Mouse (Mus musculus) hindbrain, postnatal 0 days (tissue): ENCODE measurements around the gene Adh6b. TPM values are rescaled to one million over a fixed set of nuclear protein-coding genes. Genes with fewer than 3 reads are reported as not detected.

Source experiments
- ATAC-seq: fragments of 200-750 bp; cut with Nextera tagmentation; 2 replicates; pipeline ENCODE4 v1.8.0; 2017; ENCODE audit warnings: mild to moderate bottlenecking, moderate TSS enrichment, moderate library complexity
- DNase-seq: peaks from one replicate; pipeline ENCODE4 v3.0.0-alpha.2; 2015; ENCODE audit warnings: low spot score
- H3K27ac ChIP-seq: fragments of 300-500 bp; sonication (generic); 2 replicates; pipeline ENCODE4 v1.5.1; 2014; ENCODE audit warnings: mild to moderate bottlenecking
- H3K27me3 ChIP-seq: fragments of 300-500 bp; sonication (generic); 2 replicates; pipeline ENCODE4 v1.6.1; 2014; ENCODE audit warnings: low read length, mixed read lengths; ENCODE audit not compliant: insufficient read depth
- H3K36me3 ChIP-seq: fragments of 300-500 bp; sonication (generic); 2 replicates; pipeline ENCODE4 v1.6.1; 2014; ENCODE audit warnings: low read length, mixed read lengths; ENCODE audit not compliant: insufficient read depth
- H3K4me1 ChIP-seq: fragments of 300-500 bp; sonication (generic); 2 replicates; pipeline ENCODE4 v1.6.1; 2014; ENCODE audit warnings: antibody characterized with exemption, low read length, mixed read lengths; ENCODE audit not compliant: insufficient read depth
- H3K4me2 ChIP-seq: fragments of 300-500 bp; sonication (generic); 2 replicates; pipeline ENCODE4 v1.6.1; 2014; ENCODE audit warnings: low read depth, mild to moderate bottlenecking, low read length, moderate library complexity, mixed read lengths
- H3K4me3 ChIP-seq: fragments of 300-500 bp; sonication (generic); 2 replicates; pipeline ENCODE4 v1.5.1; 2014; ENCODE audit warnings: low read length
- H3K9ac ChIP-seq: fragments of 300-500 bp; sonication (generic); replicated peaks from 2 replicates; pipeline ENCODE4 v1.6.1; 2014; ENCODE audit warnings: mild to moderate bottlenecking, low read length, moderate library complexity, mixed read lengths
- H3K9me3 ChIP-seq: fragments of 300-500 bp; sonication (generic); 2 replicates; pipeline ENCODE4 v1.6.1; 2016; ENCODE audit warnings: low read length, mixed read lengths
- CTCF ChIP-seq: IDR thresholded peaks from 2 replicates; pipeline ENCODE4 v1.5.1; 2016; ENCODE audit warnings: antibody characterized with exemption, control low read depth, low read depth
- WGBS: fragments of 180-500 bp; shearing (Covaris S2); extraction: QIAGEN DNeasy Blood & Tissue Kit; methylation state at CpG from one replicate; pipeline ENCODE4 v1.1.7; 2014; 5-methylcytosine and 5-hydroxymethylcytosine counted together
- polyA plus RNA-seq: library from polyadenylated mRNA; unstranded; fragments of >200 nt; fragmentation: Nextera tagmentation; extraction: Ambion mirVana; gene quantifications from 2 replicates; pipeline ENCODE4 v1.2.1, GENCODE M21; 2015
- total RNA-seq: library from RNA; depleted of rRNA; stranded (reverse); fragments of >200 nt; gene quantifications from 2 replicates; pipeline ENCODE4 v1.2.3, GENCODE M21; 2014

Gene Adh6b
- total and polyA plus RNA-seq, 2 experiments from 2014 or later = 0.16 to 0.19 TPM

- ATAC-seq (no peak), DNase-seq (no peak)
- H3K4me1 ChIP-seq = no peaks in the 10 kb centered on the region
- no peak overlapping the region for H3K4me2 ChIP-seq
- H3K9ac ChIP-seq = no peak overlapping the region
- H3K36me3 ChIP-seq = no peaks in the 10 kb centered on the region
- H3K27me3 ChIP-seq = no peaks in the 10 kb centered on the region
- WGBS = 88% methylated on average over 6 of the region's 6 CpGs
- no peak for TF ChIP-seq CTCF
- no peaks in the 10 kb centered on the region for H3K9me3 ChIP-seq
- no peak overlapping the region for H3K4me3 ChIP-seq
- no peak overlapping the region for H3K27ac ChIP-seq
These were observed 16.1 kb upstream of the Adh6b start for GRCm38 (mm10) chr3:138325466-138325865.

GRCm38 (mm10) chr3:138333910-138334309, 7.7 kb upstream of the Adh6b start:
- WGBS = 87% methylated on average over 8 of the region's 8 CpGs
- Histone ChIP-seq H3K27ac (no peak overlapping the region), H3K4me1 (no peaks in the 10 kb centered on the region), H3K9me3 (no peaks in the 10 kb centered on the region), H3K36me3 (no peaks in the 10 kb centered on the region), H3K4me2 (no peak overlapping the region), H3K4me3 (no peak overlapping the region), H3K27me3 (no peaks in the 10 kb centered on the region), H3K9ac (no peak overlapping the region)
- no peak for ATAC-seq
- DNase-seq = no peak
- TF ChIP-seq CTCF = no peak

- DNase-seq (no peak), ATAC-seq (no peak)
- 85% methylated on average over 4 of the region's 4 CpGs for WGBS
- no peaks in the 10 kb centered on the region for H3K27me3 ChIP-seq
- H3K27ac ChIP-seq = no peak overlapping the region
- no peaks in the 10 kb centered on the region for H3K9me3 ChIP-seq
- H3K4me2 ChIP-seq = no peak overlapping the region
- no peak overlapping the region for H3K4me3 ChIP-seq
- no peak overlapping the region for H3K9ac ChIP-seq
- no peaks in the 10 kb centered on the region for H3K4me1 ChIP-seq
- no peaks in the 10 kb centered on the region for H3K36me3 ChIP-seq
- TF ChIP-seq CTCF = no peak
These were observed 7.3 kb upstream of the Adh6b start for GRCm38 (mm10) chr3:138334320-138334719.

DNA sequence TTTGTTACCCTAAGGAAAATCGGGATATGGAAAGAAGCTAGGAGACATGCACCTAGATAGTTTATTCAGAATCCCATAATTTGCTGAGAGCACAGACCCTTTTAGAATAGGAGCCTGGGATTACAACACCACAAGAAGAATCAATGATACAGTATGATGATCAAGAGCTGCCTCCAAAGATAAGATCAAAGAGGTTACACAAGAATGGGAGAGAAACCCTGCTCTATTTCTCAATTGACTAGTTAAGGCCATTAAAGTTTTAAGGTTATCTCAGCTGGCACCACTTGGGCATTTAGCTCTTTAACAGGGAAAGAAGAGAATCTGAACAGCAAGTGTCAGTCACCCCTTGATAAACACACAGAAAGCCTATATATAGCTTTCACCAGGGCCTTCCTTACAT, 6.0 kb upstream of the Adh6b start:
- 98% methylated on average over 1 of the region's 1 CpGs for WGBS
- H3K4me1 ChIP-seq = no peaks in the 10 kb centered on the region
- H3K27me3 ChIP-seq = no peaks in the 10 kb centered on the region
- no peak overlapping the region for H3K4me2 ChIP-seq
- no peaks in the 10 kb centered on the region for H3K9me3 ChIP-seq
- no peak overlapping the region for H3K9ac ChIP-seq
- no peak for TF ChIP-seq CTCF
- H3K36me3 ChIP-seq = no peaks in the 10 kb centered on the region
- no peak overlapping the region for H3K4me3 ChIP-seq
- DNase-seq (no peak), ATAC-seq (no peak)
- no peak overlapping the region for H3K27ac ChIP-seq

- ATAC-seq (no peak), DNase-seq (no peak)
- Histone ChIP-seq H3K4me2 (no peak overlapping the region), H3K9me3 (no peaks in the 10 kb centered on the region), H3K27ac (no peak overlapping the region), H3K36me3 (no peaks in the 10 kb centered on the region), H3K4me1 (no peaks in the 10 kb centered on the region), H3K9ac (no peak overlapping the region), H3K27me3 (no peaks in the 10 kb centered on the region), H3K4me3 (no peak overlapping the region)
- WGBS = 70% methylated on average over 3 of the region's 3 CpGs
- no peak for TF ChIP-seq CTCF
These were observed 5.3 kb upstream of the Adh6b start for GRCm38 (mm10) chr3:138336104-138336754.

- no peaks in the 10 kb centered on the region for H3K9me3 ChIP-seq
- no peak overlapping the region for H3K27ac ChIP-seq
- H3K36me3 ChIP-seq = no peaks in the 10 kb centered on the region
- no peak for TF ChIP-seq CTCF
- H3K4me1 ChIP-seq = no peaks in the 10 kb centered on the region
- 79% methylated on average over 3 of the region's 3 CpGs for WGBS
- H3K4me2 ChIP-seq = no peak overlapping the region
- ATAC-seq = no peak
- H3K9ac ChIP-seq = no peak overlapping the region
- no peak overlapping the region for H3K4me3 ChIP-seq
- DNase-seq = no peak
- H3K27me3 ChIP-seq = no peaks in the 10 kb centered on the region
These were observed 5.5 kb downstream of the Adh6b start for GRCm38 (mm10) chr3:138347041-138347440.

- H3K4me2 ChIP-seq = no peak overlapping the region
- no peaks in the 10 kb centered on the region for H3K27me3 ChIP-seq
- H3K36me3 ChIP-seq = no peaks in the 10 kb centered on the region
- no peak for TF ChIP-seq CTCF
- H3K9me3 ChIP-seq = no peaks in the 10 kb centered on the region
- H3K4me1 ChIP-seq = no peaks in the 10 kb centered on the region
- no peak overlapping the region for H3K27ac ChIP-seq
- no peak for ATAC-seq
- H3K4me3 ChIP-seq = no peak overlapping the region
- no peak overlapping the region for H3K9ac ChIP-seq
- no peak for DNase-seq
- 92% methylated on average over 11 of the region's 11 CpGs for WGBS
These were observed 10.6 kb downstream of the Adh6b start for GRCm38 (mm10) chr3:138352012-138352809.
